Mouse (Mus musculus): Measurements from ENCODE around the gene Pibf1. TPM values are rescaled to one million over a fixed set of nuclear protein-coding genes. Genes with fewer than 3 reads are reported as not detected.

Gene Pibf1
- polyA plus RNA-seq, 1 experiment from 2014 or later: 26.3 TPM

Other genes with a start within 250 kb of the Pibf1 start
- gene Rpl36a-ps1, start 105.1 kb upstream of the Pibf1 start, polyA plus RNA-seq (2016; fragmentation: Nextera tagmentation; extraction: Ambion mirVana): 0.94 TPM in 1 of 2 replicates, not detected in the other
- gene Mzt1, start 53.3 kb upstream of the Pibf1 start, polyA plus RNA-seq (2016; fragmentation: Nextera tagmentation; extraction: Ambion mirVana): 130 and 135 TPM in 2 replicates
- 65.4 and 65.9 TPM in 2 replicates for gene Bora, start 53.2 kb upstream of the Pibf1 start, polyA plus RNA-seq (2016; fragmentation: Nextera tagmentation; extraction: Ambion mirVana)
- gene Dis3, start 346 bp downstream of the Pibf1 start, polyA plus RNA-seq (2016; fragmentation: Nextera tagmentation; extraction: Ambion mirVana): 40.3 and 41.2 TPM in 2 replicates
- 3.9 and 4.0 TPM in 2 replicates for gene Klf5, start 199.3 kb downstream of the Pibf1 start, polyA plus RNA-seq (2016; fragmentation: Nextera tagmentation; extraction: Ambion mirVana)

All from midbrain, embryonic 12.5 days (tissue).